Mouse (Mus musculus) left cerebral cortex, adult 9 months (tissue): ENCODE measurements around the gene Hmgb1.

ENCODE experiments used
- DNase-seq, 2 experiments: peaks; one replicate each; pipeline ENCODE4 v3.0.0; 2022; ENCODE audit warnings: low spot score in 2 of 2

Hmgb1 gene

DNA sequence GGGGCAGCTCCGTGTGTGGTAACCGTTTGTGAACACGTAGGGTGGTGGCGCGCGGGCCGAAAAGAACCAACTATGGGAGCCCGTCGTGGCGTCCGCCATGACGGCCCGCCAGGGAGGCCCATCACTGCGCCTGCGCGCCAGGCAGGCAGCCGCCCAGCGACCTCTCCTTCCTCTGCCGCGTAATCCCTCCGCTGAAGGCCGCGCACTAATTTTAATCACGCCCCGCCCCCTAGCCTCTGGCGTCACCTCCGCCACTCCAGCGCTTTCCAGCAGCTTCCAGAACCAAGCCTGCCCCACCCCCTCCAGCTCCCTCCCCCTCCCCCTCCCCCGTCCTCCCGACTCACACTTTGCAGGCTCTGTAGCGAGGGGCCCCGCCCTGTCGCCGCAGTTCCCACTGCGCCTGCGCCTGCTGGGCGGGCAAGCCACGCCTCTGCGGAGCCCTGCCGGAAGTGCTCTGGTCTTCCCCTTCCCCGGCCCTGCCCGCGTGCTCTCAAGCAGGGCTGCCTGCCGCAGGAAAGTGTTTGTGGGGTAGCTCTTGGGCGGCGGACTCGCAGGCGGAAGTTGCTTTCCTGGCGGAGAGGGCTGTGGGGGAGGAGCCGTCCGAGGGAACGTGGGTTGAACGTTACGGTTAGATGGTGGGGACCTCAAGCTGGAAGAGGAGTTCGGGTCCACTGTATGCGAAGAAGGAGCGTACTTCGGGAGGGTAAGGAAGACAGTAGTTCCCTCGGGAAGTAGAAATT, at the start of gene Hmgb1, which contains the start of gene Uspl1:
Gene Hmgb1, minus strand, starts transcription at position 386 of the 740 bp plus-strand sequence.
Gene Uspl1, plus strand, starts transcription at position 247 of the 740 bp plus-strand sequence.
- DNase-seq = peak; percentile 98 to 99

DNA sequence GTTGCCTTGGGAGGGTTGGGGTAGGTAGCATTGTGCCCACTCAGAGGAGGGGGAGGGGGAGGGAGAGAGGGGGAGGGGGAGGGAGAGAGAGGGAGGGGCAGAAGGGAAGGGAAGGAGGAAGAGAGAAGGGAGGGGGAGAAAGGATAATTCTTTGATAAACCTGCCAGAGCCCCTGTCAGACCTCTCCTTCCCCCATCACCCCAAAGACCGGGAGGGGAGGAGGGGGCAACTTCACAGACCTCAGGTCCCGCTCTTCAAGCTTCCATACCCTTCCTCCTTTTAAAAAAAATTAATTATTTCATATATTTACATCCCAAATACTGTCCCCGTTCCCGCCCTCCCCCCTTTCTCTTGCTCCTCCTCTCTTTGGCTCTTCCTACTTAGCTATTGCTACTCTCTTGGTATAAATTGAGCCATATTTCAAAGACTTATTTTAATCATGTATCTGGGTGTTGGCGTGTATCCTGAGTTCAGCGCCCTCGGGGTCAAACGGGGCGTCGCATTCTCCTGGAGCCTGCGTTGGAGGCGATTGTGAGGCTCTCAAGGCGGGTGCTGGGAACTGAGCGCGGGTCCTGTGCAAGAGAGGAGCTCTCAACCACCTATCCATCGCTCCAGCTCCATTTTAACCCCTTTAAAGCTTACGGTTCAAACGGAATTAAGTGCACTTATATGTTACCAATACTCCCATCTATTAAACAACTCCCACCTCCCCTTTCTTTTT, 45.5 kb upstream of the Hmgb1 start:
- DNase-seq = no peak

DNA sequence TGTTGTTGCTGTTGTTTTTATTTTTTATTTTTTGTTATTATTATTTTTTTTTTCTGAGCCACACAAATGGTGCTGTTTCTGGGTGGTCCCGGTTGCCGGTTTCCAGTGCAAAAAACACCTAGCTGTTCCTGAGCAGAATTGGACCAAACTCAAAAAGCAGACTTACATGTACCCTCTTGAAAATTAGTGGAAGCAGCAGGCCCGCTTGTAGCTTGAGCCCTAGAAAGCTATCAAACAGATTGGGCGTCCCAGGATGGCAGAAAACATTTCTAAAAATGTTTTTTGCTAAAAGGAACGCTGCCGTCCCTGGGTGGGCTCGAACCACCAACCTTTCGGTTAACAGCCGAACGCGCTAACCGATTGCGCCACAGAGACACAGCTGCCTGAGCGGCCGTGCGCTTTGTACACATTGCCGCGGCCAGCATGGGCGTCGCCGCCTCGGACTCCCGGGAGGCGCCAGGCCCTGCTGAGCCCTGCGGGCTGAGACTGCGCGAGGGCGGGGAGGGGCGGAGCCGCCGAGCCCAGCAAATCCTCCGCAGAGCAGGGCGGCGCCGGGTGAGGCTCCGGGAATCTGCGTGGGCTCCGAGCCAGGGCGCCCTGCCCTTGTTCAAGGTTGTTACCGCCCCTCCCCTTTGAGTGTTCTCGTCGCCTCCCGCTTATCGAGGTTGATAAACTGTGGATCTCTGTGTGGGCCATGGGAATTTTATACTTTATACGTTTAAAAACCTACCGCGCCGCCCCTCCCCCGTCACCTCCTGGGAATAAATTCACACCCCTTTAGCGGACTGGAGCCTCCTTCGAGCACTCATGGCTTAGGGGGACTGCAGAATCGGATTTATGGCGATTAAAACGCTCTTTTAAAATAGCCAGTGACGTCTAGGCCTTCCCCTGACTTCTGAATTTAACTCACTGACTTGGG, 44.7 kb upstream of the Hmgb1 start:
- DNase-seq = peak; percentile 91 to 98

DNA sequence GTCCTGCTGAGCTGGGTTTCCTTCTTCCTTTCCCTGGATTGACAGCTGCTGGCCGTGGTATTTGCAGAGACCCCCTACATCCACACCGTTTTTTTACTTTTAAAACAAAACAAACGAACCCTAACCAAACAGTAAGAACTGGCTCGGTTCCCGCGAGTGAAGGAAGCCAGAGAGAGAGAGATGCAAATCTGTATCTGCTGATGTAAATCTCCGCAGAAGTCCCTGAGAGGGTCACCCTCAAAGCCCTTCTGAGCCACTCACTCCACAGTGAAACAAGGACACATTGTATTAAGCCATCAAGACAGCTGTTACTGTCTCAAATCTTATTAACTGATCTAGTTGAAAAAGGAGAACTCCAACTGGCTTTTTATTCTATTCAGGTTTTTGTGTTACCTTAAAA, 40.4 kb upstream of the Hmgb1 start:
- DNase-seq = no peak

DNA sequence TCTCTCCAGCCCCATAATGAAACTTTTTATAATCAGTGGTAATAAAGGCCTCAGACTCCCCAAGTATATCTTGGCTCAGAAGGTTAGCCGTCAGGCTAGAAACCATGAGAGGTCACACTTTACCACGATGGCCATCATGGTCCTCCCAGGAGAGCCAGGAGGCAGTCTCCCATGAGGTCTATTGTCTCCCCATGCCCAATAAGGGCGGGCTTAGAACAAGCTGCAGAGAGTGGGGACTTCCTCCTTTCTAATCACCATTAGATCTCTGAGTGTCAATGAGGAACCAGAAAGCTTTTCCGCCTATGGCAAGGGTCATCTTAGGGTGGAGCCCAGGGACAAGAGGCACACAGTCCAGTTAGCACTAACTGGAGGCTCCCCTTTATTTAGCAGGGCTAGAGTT, 37.1 kb upstream of the Hmgb1 start:
- no peak for DNase-seq

DNA sequence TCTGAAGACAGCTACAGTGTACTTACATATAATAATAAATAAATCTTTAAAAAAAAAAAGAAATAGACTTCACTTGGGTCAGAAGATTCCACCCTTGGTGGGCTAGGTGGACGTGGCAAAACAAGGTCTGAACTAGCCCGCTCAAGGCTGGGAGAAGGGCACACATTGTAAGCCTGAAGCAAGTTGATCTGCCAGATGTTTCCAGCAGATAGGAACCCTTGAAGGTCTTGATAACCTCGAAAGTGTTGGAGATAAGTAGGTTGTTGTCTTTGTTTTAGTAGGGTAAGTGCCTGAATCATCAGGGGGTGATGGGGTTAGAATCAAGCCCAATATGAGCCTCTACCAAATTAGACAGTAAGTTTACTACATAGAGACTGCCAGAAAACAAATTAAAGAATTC, 35.2 kb upstream of the Hmgb1 start:
- no peak for DNase-seq

DNA sequence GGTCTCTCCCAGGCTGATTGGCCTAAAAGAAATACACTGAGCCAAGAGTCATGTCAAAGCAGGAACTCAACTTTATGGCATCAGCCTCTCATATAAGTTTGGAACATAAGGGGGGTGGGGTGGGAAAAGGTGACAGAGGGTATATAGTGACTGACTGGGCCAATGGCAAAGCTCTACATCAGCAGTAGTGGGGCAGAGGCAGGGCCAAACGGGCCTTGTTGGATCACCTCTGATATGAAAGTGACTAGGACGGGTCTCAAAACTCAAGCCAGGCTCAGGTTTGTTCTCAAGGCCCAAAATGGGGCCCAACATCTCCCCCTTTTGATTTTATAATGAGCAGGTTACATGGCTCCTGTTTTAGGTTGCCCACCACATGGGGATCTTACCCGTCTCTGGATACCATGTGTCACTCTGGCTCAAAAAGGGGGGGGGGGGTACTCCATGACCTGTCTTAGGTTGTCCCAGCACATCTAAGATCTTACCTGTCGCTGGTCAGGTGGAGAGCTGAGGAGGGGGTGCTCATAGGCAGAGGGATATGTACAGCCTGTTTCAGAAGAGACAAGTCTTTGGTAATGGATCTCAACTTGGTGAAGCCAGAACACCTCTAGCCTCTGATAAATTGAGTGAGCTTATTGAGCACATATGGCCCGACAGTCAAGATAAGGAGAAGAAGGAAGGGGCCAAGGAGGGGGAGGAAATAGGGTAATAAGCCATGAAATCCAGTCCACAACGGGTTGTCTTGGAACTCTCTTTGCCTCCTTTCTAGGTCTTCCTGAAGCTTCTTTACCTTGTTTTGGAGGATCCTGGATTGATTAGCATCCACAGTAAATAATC, 33.5 kb upstream of the Hmgb1 start:
- DNase-seq = no peak

DNA sequence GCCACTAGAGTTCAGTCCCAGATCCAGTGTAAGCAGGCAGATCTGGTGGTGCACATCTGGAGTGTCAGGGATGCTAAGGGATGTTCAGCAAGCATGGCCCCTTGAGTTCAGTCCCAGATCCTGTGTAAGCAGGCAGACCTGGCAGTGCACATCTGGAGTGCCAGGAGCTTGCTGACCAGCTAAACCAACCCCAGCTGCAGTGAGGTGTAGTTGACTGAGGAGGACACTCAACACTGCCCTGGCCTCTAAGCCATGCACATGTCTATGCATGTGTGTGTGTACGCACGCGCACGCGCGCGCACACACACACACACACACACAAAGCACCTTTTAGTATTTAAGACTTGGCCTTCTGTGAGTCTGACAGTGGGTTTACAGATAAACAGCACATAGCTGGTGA, 31.3 kb upstream of the Hmgb1 start:
- DNase-seq = no peak

DNA sequence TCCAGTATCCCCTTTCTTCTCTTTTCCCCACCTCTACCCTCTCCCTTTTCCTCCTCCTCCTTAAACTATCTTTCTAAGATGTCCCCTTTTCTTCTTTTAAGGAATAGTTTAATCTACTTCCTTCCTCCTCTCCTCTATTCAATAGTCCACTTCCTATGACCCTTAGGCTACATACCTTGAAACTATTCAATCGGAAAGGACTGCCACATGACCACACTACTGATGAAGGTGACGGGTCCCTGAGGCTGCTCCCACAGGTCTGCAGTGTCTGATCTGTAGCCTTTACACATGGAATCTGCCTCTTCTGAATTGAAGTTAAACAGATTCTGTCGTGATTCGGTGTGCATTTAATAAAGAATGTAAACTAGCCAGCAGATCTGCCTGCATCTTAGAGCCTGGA, 28.5 kb upstream of the Hmgb1 start:
- no peak for DNase-seq

DNA sequence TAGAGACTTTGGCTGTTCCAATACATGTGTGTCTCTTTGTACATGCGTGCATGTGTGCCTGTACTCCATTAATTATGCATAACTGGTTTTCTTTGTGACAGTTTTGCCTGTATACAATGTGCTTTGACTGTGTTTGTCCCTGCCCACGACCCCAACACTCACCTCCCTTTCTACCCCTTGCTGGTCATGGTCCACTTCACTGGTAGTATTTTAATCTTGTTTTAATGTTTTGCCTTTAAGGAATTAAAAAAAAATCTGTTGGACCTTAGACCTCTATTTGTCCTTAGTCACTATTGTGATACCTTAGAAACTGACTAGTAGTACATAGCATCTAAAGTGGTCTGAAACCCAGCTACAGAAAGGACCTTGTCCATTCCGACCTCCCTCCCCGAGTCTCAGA, 26.8 kb upstream of the Hmgb1 start:
- no peak for DNase-seq

DNA sequence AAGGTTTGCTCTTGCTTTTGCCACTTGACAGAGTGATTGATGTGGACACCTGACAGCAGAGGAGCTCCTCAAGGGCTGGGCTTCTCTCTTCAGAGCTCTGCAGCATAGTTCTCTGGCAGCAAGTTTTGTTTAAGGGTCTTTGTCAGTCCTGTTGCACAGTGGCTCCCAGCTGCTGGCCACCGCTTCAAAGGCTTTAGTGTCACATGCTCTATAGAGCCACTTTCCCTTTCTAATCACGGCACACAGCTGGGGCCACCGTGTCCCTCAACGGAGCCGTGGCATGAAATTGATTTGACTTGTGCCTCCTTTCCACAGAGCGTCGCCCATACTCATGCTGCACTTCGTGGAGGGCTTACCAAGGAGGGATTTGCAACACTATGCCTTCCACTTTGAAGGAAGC, 25.0 kb upstream of the Hmgb1 start:
- no peak for DNase-seq

DNA sequence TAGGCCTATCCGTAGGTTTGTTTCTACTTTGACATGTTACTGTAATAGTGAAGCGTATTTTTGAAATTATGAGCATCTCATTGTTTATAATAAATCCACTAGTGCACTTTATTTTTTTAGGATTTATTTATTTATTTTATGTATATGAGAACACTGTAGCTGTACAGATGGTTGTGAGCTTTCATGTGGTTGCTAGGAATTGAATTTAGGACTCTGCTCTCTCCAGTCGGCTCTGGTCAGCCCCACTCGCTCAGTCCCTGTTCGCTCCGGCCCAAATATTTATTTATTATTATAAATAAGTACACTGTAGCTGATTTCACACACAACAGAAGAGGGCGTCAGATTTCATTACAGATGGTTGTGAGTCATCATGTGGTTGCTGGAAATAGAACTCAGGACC, 24.5 kb upstream of the Hmgb1 start:
- DNase-seq = no peak

DNA sequence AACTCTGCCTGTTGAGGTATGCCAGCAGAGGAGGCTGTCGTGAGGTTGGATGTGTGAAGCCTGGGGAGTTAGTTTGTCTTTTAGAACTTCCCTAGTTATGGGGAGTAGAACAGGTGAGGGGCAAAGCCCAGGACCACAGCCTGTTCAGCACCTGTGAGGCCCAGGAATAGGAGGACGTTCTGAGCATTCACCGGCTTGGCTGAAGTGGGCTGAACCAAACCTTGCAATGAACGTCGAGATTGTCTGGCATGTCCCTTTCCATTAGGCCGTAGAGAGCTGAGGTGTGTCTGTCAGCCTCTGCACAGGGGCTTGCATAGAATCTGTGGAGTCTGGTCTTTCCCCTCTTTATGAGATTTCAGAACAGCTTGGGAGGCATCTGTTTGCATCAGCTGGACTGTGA, 23.4 kb upstream of the Hmgb1 start:
- DNase-seq = no peak

DNA sequence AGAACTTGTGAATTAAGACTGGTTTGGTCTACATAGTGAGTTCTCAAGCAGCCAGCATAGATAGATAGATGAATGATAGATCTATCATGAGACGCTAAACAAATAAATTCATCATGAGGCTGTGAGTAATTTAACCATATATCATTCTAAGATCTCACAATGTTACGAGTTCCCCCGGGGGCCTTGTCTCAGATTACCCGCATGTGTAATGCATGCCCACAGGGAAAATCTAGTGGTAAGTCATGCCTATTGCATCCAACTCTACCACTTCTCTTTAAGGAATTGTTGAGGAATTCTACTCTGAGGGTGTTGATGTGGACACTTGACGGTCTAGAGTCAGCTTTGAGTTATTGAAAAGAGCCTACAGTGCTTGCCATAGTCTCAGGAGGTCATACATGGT, 22.0 kb upstream of the Hmgb1 start:
- DNase-seq = no peak

DNA sequence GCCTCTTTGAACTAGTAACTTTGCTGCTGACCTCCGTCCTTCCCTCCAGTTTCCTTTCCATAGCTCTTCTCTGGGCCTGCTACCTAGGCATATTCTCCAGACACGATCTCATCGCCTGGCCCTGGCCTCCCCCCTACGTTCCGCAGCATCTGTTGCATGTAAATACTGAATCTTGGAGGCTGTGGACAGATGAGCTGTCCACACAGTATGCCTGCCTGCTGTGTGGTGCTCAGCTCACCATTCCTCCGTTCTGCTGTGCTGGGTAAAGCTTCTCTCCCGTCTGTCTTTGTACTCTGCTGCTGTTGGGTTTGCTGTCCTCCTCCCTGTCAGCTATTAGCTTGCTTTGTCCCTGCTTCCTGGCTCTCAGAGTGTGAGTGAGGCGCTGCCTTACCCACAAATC, 21.0 kb upstream of the Hmgb1 start:
- no peak for DNase-seq

DNA sequence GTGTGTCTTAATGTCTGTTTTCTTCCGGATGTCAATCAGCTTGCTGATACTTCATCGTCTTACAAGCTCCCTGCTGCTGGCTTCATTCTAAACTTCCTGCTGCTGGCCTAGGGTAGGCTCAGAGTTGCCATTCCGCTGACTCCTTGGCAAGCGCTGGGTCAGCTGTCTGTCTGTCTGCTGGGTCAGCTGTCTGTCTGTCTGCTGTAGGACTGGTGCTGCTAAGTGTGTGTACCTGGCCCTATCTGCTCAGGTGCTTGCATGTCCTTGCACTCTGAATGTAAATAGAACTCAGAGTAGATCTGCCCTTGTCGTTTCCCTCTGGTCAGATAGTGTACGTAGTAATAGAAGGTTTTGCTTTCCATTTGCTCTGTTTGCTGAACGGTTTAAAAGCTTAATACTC, 20.5 kb upstream of the Hmgb1 start:
- no peak for DNase-seq

DNA sequence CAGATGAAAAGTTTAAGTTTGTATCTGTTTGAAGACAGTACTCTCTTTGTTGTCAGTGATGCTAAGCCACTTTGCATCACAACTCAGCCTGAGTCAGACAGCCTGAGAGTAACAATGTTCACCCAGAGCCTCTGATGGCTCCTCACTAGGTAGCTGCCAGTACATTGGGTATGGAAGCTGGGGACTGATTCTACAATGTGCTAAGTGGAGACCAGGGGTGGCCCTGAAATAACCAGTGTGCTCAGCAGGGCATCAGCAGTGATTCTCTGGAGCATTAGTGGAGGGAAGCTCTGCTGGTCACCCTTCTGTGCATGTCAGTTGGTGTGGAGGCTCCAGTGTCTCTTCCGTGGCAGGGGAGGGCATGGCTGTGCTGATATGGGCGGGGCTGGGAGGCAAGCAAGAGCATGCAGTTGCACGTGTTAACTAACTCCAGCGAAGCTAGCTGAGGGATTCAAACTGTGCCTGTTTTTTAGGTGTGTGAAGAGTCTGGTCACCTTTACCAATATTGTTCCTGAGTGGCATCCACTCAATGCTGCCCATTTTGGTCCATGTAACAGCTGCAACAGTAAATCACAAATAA, 19.6 kb upstream of the Hmgb1 start:
- DNase-seq = no peak

DNA sequence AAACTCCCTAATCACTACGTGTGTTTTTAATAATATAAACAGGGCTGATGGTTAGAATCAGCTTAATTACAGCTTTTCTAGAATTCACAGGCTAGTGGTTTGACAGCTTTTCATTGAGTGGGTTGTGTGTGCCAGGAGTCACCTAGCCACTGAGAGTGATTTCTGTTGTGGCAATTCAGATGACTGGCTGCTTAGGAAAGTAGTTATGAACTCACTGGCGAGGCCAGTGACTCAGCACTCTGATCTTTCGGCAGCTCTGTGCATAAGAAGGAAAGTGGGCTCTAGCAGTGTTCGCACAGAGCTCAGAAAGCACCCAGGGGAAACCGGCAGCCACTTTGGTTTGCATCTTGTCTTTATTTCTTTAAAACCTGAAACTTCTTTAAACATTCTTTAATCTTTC, 18.7 kb upstream of the Hmgb1 start:
- DNase-seq = no peak

DNA sequence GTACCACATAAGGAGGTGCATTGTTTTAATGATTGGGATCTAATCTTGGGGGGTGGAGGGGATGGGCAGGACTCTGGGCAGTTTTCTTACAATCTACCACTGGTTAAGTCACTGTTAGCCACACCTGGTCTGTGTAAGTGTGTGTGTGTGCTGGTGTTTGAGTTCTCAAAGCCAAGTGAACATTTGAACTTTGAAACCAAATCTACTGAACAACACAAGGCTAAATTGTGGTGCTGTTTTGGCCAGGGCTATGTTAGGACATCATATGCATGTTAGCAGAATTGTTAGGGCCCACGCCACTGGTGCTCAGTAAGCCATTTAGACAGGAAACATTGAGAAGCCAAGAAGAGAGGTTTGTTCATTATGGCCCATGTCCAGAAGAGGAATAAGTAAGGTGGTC, 14.5 kb upstream of the Hmgb1 start:
- no peak for DNase-seq

DNA sequence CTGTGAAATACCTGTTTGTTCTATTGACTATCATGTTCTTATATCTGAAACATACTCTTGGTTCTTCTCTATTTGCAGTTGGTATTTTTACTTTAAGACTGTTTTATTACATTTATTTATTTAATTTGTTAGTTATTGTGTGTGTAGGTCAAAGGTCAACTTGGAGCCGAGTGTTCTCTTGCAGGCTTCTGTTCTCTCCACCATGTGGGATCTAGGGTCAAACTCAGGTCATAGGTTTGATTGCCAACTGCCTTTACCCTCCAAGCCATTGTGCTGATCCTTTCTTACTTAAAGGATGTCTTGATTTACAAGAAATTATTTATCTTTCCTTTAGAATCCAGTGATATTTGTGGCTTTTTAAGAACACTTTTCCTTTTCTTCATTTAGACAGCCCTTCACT, 12.3 kb upstream of the Hmgb1 start:
- no peak for DNase-seq

DNA sequence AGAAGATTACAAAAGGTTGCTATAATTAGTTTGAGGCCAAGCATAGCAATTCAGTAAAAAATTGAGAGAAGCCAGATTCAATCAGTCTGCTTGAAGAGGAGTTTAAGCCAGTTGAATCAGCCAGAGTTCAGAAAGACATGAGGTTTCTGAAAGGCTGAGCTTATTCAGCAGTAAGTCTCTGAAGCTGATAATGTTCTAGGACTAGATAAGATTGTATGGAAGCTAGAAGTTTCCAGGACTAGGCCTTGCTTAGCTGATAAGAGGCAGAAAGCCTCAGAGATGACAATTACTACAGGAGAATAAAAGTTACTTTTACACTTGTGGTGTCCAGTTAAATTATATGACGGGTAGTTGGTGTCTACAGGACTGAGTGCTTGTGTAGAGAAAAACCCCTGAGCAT, 5.9 kb upstream of the Hmgb1 start:
- no peak for DNase-seq
